ENCODE assay signal across 12 mouse cellular contexts in genomic region chr4:143042806-143043205, GRCm38 (mm10).
A peak's percentile ranks its signal among the peaks of the same experiment; 100 is the strongest.
DNase-seq lines count a peak whose midpoint lies in the region; ATAC-seq lines count a peak whose summit lies in the region.
"Had no signal": no experiment of that assay in that cellular context is flagged by ENCODE, and none has a peak within 500 bp of the region (broad histone marks: within the 10 kb centered on the region; RNA-seq: fewer than 3 reads in every experiment).

No protein-coding gene starts in this region.

- peak; percentile 60; the same call in 1 of the 2 replicates for ATAC-seq in neural tube, embryonic 11.5 days (ENCODE audit: insufficient read depth, low FRiP score, low TSS enrichment)
- ATAC-seq in hindbrain, embryonic 13.5 days (ENCODE audit: low FRiP score): 0 out of 2 replicates have a peak, but pooled peaks have one; percentile 29

- WGBS in neural tube, embryonic 11.5 days: 35% methylated on average over 6 of the region's 6 CpGs
- 20% methylated on average over 6 of the region's 6 CpGs for WGBS in hindbrain, embryonic 13.5 days

- H3K9me3 ChIP-seq in neural tube, embryonic 11.5 days (ENCODE audit: control insufficient read depth, low read length): no peaks in the 10 kb centered on the region
- no peaks in the 10 kb centered on the region for H3K9me3 ChIP-seq in hindbrain, embryonic 13.5 days
- H3K9me3 ChIP-seq: embryonic facial prominence, embryonic 13.5 days; heart, embryonic 13.5 days had no signal

- peak; percentile 19 for DNase-seq in embryo, embryonic 10.5 days (ENCODE audit: low spot score)
- no peak for DNase-seq in embryo, embryonic 9.5 days (ENCODE audit: extremely low spot score)
- DNase-seq in neural tube, embryonic 11.5 days (ENCODE audit: low spot score): peak; percentile 48
- DNase-seq in neural tube, embryonic 10.5 days (ENCODE audit: extremely low spot score, low spot score): no peak
- DNase-seq in retina, postnatal 1 day: peak; percentile 35
- no peak for DNase-seq in kidney, postnatal 36 days
- no peak for DNase-seq in layer of hippocampus, adult 8-10 months (ENCODE audit: low spot score in 2 of 2)
- DNase-seq: kidney, adult 8-10 months; lung, embryonic 14.5 days had no signal

- H3K4me1 ChIP-seq in neural tube, embryonic 11.5 days (ENCODE audit: control insufficient read depth, insufficient read depth, low read length): peaks cover 17% of the 10 kb centered on the region
- H3K4me1 ChIP-seq in hindbrain, embryonic 13.5 days (replicated peaks): peaks cover 25% of the 10 kb centered on the region
- H3K4me1 ChIP-seq: embryonic facial prominence, embryonic 13.5 days; heart, embryonic 13.5 days had no signal

- no peak overlapping the region for H3K9ac ChIP-seq in neural tube, embryonic 11.5 days (ENCODE audit: low read length)
- H3K9ac ChIP-seq in hindbrain, embryonic 13.5 days: no peak overlapping the region
- H3K9ac ChIP-seq: embryonic facial prominence, embryonic 13.5 days; heart, embryonic 13.5 days; lung, embryonic 14.5 days had no signal

- no peaks in the 10 kb centered on the region for H3K27me3 ChIP-seq in neural tube, embryonic 11.5 days (ENCODE audit: control insufficient read depth, insufficient read depth, low read length)
- no peaks in the 10 kb centered on the region for H3K27me3 ChIP-seq in hindbrain, embryonic 13.5 days
- H3K27me3 ChIP-seq: embryonic facial prominence, embryonic 13.5 days had no signal

- no peak overlapping the region for H3K4me2 ChIP-seq in neural tube, embryonic 11.5 days (ENCODE audit: low read depth)
- no peak overlapping the region; the same call in 1 of the 2 replicates for H3K4me2 ChIP-seq in hindbrain, embryonic 13.5 days
- H3K4me2 ChIP-seq: embryonic facial prominence, embryonic 13.5 days; heart, embryonic 13.5 days; lung, embryonic 14.5 days had no signal

- H3K27ac ChIP-seq in neural tube, embryonic 11.5 days (ENCODE audit: low read depth, low read length): no peak overlapping the region
- H3K27ac ChIP-seq in hindbrain, embryonic 13.5 days: peak overlapping the region; percentile 49
- H3K27ac ChIP-seq: embryonic facial prominence, embryonic 13.5 days; heart, embryonic 13.5 days had no signal

- H3K36me3 ChIP-seq in neural tube, embryonic 11.5 days (ENCODE audit: control insufficient read depth, insufficient read depth, low read length): no peaks in the 10 kb centered on the region
- no peaks in the 10 kb centered on the region for H3K36me3 ChIP-seq in hindbrain, embryonic 13.5 days
- H3K36me3 ChIP-seq: embryonic facial prominence, embryonic 13.5 days; heart, embryonic 13.5 days had no signal

- H3K4me3 ChIP-seq in neural tube, embryonic 11.5 days (ENCODE audit: low read depth, low read length): no peak overlapping the region
- no peak overlapping the region for H3K4me3 ChIP-seq in hindbrain, embryonic 13.5 days
- H3K4me3 ChIP-seq: embryonic facial prominence, embryonic 13.5 days; heart, embryonic 13.5 days had no signal

Comparison
In these comparisons a context has a peak if more than half of its experiments do, and no peak if none do; other contexts are left out.
1. DNase-seq: peak in embryo, embryonic 10.5 days (single experiment), neural tube, embryonic 11.5 days (single experiment) and retina, postnatal 1 day (single experiment); none in embryo, embryonic 9.5 days (single experiment), neural tube, embryonic 10.5 days (single experiment), kidney, postnatal 36 days (0 of 2) and layer of hippocampus, adult 8-10 months (0 of 2).